Mouse (Mus musculus) thymus, postnatal 14 days (tissue): ENCODE measurements around the gene Zfhx3.

Experiments used
- DNase-seq: peaks from one replicate; pipeline ENCODE4 v3.0.0; 2021

The Zfhx3 gene

GRCm38 (mm10) chr8:108467172-108468035 lies 525.0 kb downstream of the Zfhx3 start:
- no peak for DNase-seq

DNA sequence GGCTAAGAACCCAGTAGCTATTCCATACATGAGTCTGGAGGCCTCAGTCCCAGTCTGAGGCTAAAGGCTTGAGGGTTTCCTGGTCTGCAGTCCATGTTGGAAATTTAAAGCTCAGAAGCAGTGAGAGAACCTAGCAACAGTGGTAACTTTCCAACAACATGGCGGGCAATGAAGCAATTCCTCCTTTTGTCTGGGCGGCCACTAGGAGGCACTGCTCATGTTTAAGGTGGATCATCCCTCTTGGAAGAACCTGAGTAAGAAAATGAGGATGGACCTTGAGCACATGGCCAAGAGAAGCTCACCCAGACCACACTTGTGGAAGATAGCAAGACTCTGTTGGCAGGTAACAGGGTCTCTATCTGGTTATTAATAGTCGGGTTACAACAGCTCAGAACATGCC lies 527.8 kb downstream of the Zfhx3 start:
- no peak for DNase-seq

- no peak for DNase-seq
These were observed 532.1 kb downstream of the Zfhx3 start for GRCm38 (mm10) chr8:108474556-108474955.

DNA sequence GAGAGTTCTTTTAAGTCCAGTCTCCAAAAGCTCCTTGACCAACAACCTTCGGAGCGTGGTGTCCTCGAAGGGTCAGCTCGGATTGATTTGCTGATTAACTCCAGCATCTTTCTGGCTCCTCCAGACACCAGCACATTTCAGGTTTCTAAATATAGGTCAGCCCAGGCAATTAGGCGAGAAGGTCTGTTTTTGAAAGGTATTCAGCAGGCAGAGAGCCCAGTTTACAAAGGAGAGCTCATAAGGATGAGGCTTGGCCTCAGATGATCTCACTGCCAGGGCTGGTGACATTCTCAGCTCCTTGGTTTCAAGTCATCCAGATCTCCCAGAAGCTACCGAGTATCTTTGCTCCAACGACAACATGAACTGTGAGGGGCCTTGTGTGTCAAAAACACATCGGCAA lies 535.7 kb downstream of the Zfhx3 start:
- DNase-seq = no peak

DNA sequence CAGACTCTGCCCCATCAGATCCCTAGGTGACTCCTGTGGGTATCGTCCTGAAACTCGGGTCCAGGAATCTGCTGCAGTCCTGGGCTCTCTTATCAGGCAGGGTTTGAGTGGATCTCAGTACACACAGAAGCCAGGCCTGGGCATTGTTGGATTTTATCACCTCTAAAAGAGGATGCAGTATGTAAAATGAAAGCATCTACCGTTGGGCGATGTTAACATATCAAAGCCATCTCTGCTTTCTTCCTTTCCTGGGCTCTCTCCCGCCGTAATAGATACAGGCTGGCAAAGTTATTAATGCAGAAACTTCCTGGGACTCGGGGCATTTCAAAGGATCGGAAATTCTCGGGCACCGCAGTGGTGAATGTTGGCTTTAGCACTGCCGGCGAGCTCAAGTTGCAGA lies 537.7 kb downstream of the Zfhx3 start:
- no peak for DNase-seq

GRCm38 (mm10) chr8:108481167-108481815 lies 538.8 kb downstream of the Zfhx3 start:
- DNase-seq = no peak

GRCm38 (mm10) chr8:108496101-108496500 lies 553.7 kb downstream of the Zfhx3 start:
- no peak for DNase-seq

DNA sequence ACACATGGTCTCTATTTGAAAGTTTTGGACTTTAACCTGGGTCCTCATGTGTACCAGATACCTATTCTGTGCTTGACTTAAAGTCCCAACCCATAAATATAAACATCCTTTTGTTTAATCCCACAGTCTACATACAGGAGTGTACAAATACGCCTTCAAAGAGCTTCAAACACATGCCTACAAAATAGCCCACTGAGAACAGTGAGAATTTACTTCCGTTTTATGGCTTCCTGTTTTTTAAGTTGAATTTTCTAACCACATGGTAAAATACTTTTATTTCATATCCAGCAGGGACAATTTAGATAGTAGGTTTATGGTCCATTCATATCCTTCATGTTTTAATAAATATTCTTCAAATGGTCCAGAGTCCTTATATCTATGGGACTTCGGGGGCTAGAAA lies 564.3 kb downstream of the Zfhx3 start:
- no peak for DNase-seq

- no peak for DNase-seq
These were observed 565.3 kb downstream of the Zfhx3 start for GRCm38 (mm10) chr8:108507769-108508168.

DNA sequence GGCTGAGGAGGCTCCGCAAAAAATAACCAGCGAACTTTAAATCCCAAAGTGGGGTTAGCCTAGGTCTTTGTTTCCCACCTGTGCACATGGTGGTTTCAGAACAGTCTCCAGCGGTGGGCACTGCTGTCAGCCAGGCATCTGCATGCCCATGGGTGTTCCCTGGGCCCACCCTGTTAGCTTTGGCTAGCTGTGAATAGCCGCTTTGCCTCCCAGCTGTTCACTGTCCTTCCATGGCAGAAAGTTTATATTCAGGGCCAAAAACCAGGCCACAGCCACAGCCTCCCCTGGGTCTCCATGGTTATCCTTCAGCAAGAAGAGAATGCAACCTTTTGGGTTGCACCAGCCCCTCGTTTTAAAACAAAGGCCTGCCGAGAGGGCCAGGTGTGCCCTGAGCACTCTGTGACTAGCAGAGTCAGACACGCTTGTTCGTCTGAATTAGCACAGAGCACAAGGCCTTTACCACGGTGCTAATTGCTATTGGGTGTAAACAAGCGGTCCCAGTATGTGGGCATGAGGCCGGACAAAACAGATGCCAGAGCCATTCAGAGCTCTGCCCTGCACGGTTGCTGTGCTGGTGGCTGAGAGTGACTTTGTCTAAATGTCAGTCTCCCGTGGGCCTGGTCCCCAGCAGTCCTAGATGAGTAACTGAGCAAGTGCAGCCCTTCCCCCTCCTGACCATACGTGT lies 568.3 kb downstream of the Zfhx3 start:
- DNase-seq = no peak

DNA sequence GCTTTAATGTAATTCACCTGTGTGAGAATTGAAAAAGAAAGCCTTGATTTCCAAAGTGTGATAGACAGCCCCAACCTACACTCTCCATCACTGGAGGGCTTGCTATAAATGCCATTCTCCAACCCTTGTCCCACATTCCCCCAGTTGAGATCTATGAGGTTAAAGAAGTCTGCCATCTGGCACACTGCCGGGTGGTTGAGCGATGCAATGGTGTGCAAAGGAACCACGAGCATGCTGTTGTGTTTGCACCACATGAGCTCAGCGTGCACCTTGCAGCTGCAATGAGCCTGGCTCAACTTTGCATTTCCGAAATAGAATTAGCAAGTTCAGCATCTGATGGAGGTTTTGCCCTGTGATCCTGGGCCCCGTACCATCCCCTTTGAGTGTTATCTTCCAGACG lies 575.7 kb downstream of the Zfhx3 start:
- DNase-seq = no peak

GRCm38 (mm10) chr8:108522050-108522449 lies 579.6 kb downstream of the Zfhx3 start:
- no peak for DNase-seq

GRCm38 (mm10) chr8:108529421-108529820 lies 587.0 kb downstream of the Zfhx3 start:
- no peak for DNase-seq

- no peak for DNase-seq
These were observed 592.9 kb downstream of the Zfhx3 start for GRCm38 (mm10) chr8:108535121-108535876.

DNA sequence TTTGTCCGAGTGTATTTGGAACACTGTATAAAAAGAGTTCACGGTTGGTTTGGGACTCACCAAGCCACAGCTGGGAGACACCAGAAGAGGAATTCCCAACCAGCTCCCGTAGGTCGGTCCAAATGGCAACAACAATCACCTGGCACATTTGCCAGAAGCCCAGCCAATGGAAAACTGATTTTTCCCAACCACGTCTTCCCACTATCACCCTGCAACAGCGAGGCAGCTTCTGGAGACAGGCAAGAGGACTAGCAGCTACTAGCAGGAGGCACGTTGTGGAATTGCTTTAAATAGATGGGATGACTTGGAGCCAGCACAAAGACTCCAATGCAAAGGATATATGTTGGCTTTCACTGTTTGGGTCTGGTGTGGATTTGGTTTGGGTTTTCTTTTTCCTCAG lies 593.7 kb downstream of the Zfhx3 start:
- no peak for DNase-seq

DNA sequence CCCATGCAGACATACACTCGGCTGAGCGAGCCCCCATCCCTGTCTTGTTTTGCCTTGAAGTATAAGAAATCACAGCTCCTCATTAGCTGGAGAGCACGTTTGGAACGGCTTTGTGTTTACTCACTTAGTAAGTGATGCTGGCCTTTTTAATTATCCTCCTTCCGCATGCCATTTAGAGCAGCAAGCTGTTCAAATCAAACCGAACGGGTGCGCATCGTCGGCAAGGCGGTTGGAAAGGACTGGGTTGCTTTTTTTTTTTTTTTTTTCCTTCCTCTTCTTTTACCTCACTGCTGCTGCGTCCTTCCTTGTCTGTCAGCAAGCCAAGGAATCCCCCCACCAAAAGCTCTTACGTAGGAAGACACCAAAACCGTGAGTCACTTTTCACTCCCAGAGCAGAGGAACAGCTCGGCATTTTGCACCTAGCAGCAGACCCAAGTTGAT lies 594.5 kb downstream of the Zfhx3 start:
- DNase-seq = no peak

GRCm38 (mm10) chr8:108537686-108538551 lies 595.5 kb downstream of the Zfhx3 start:
- DNase-seq = no peak

- no peak for DNase-seq
These were observed 596.6 kb downstream of the Zfhx3 start for GRCm38 (mm10) chr8:108538929-108539555.

DNA sequence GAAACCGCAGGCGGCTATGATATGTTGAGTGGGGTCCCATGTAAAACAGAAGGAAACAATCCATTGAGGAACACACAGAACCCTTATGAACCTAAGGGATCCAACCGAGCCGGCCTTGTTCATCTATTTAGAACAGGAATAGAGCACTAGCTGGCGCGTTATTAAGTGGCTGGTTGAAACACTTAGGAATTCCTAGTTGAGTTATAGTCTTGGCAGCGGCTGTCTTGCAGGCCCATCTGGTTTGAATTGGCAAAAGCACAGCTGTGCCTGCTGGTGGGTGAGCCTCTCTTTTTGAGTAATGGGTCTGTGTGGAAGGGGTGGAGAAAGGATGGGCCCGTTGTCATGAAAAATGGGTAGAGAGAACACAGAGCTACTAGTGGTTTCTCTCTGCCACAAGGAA lies 610.1 kb downstream of the Zfhx3 start:
- no peak for DNase-seq

DNA sequence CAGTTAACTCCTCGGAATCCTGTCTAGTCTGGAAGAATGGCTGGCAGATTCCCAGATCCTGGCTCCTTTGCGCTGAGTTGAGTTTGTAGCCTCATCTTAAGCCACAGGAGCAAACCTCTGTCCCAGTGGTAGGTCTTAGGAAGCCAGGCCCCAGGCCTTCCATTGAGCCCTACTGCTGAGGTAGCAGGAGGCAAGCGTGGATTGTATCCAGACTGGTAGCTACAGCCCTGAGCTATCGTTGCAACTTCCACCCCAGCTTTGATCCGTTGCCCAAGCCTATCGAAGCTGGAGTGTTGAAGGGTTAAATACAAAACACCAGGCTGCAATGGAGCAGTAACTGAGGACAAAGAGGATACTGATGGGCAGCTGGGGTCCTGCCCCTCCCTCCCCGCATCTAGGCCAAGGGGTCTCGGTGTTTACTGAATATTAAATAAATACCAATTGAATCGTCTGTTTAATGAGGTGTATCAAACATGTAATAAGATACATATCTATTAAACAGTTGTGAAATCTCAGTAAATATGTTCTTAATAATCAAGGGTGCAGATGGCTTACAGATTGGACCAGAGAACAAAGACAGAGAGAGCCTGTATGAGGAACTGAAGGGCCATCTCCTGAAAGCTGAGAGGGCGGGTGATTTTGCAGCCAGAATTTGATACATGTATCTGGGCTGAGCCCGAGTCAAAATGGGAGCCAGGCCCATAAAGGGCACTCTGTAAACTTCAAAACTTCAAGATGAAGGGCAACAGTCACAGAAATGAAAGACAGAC lies 611.5 kb downstream of the Zfhx3 start:
- no peak for DNase-seq
